Mouse (Mus musculus) E14TG2a.4 (cell line): Measurements from ENCODE around the gene Mov10l1.

Source experiments
- H3K27me3 ChIP-seq: 2 replicates; pipeline ENCODE4 v1.6.1; 2014; ENCODE audit warnings: low read length, control low read depth; ENCODE audit not compliant: insufficient read depth
- H3K36me3 ChIP-seq: 2 replicates; pipeline ENCODE4 v1.6.1; 2014; ENCODE audit warnings: low read length, control low read depth; ENCODE audit not compliant: insufficient read depth
- H3K4me1 ChIP-seq: replicated peaks from 2 replicates; pipeline ENCODE4 v1.6.1; 2014; ENCODE audit warnings: low read depth, low read length, control low read depth
- H3K4me3 ChIP-seq: replicated peaks from 2 replicates; pipeline ENCODE4 v1.5.1; 2014; ENCODE audit warnings: mild to moderate bottlenecking, low read length
- H3K9me3 ChIP-seq: 2 replicates; pipeline ENCODE4 v1.6.1; 2014; ENCODE audit warnings: low read length, control low read depth
- CTCF ChIP-seq: conservative IDR thresholded peaks from 2 replicates; pipeline ENCODE4 v1.5.1; 2014; ENCODE audit warnings: low read length
- NANOG ChIP-seq: IDR thresholded peaks from 2 replicates; pipeline ENCODE4 v1.6.1; 2014; ENCODE audit warnings: borderline replicate concordance, low read length, mixed read lengths
- POU5F1 ChIP-seq: IDR thresholded peaks from 2 replicates; pipeline ENCODE4 v1.6.1; 2014; ENCODE audit warnings: low read length, borderline replicate concordance

The Mov10l1 gene

DNA sequence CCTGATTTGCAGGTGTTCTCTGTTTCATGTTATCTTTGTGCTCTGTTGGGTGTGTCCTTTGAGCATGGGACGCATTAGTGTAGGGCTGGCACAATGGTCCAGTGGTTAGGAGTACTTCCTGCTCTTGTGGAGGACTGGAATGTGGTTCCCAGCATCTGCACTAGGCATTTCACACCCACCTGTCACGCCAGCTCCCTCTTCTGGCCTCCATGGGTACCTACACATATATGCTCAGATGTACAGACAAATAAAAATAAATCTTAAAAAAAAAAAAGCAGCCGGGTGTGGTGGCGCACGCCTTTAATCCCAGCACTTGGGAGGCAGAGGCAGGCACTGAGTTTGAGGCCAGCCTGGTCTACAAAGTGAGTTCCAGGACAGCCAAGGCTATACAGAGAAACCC, 61.7 kb downstream of the Mov10l1 start:
- Histone ChIP-seq H3K36me3 (no peaks in the 10 kb centered on the region), H3K27me3 (no peaks in the 10 kb centered on the region), H3K4me3 (no peak overlapping the region), H3K4me1 (no peaks in the 10 kb centered on the region), H3K9me3 (peaks cover 5% of the 10 kb centered on the region; the same call in 1 of the 2 replicates)
- peak; percentile 37 for TF ChIP-seq CTCF
- no peak for TF ChIP-seq NANOG

GRCm38 (mm10) chr15:89046356-89046755, 63.6 kb downstream of the Mov10l1 start:
- no peaks in the 10 kb centered on the region for H3K36me3 ChIP-seq
- H3K4me1 ChIP-seq: no peaks in the 10 kb centered on the region
- TF ChIP-seq CTCF (no peak), POU5F1 (no peak), NANOG (no peak)
- H3K4me3 ChIP-seq: no peak overlapping the region
- H3K9me3 ChIP-seq: 0 out of 2 replicates have a peak, but pooled peaks cover under 1% of the 10 kb centered on the region
- H3K27me3 ChIP-seq: no peaks in the 10 kb centered on the region

DNA sequence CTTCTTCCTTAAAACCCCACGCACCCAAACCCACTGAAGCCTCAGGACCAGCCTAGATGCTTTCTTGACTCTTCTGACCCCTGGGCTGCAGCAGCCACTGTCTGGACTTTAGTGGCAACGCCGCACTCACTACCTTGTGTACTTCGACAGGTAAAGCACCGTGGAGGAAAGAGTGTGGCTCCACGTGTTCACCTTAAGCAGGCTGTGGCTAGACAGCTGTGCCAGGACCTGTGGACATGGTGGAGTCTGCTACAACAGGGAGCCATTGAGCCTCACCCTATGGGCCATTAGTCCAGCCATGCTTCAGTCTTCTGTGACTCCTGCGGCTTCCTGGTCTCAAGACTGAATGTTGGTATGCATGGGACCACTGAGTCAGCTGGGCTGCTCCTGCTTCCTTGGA, 72.0 kb downstream of the Mov10l1 start:
- H3K4me3 ChIP-seq: no peak overlapping the region
- peaks cover 10% of the 10 kb centered on the region for H3K4me1 ChIP-seq
- peaks cover 56% of the 10 kb centered on the region for H3K27me3 ChIP-seq
- H3K36me3 ChIP-seq: no peaks in the 10 kb centered on the region
- no peaks in the 10 kb centered on the region for H3K9me3 ChIP-seq
- TF ChIP-seq NANOG (no peak), CTCF (no peak), POU5F1 (no peak)

DNA sequence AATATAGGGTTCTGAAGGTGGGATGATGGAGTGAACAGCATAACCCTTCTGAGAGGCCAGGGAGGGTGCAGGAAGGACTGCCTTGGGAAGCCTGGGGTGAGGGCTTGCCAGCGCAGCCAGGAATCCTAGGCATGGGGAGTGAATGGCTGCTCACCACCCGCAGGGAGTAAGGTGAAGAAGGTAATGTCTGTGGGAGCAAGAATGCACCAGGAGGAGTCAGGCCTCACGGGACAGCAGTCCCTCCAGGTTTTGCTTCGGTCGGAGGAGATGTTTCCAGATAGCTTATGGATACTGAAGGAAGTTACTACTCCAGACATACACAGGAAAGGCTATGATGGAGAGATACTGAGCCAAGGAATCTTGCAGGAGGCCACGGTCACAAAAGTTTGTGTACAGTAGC, 76.0 kb downstream of the Mov10l1 start:
- TF ChIP-seq CTCF (no peak), POU5F1 (no peak), NANOG (no peak)
- peak overlapping the region; percentile 76 for H3K4me3 ChIP-seq
- no peaks in the 10 kb centered on the region for H3K36me3 ChIP-seq
- peaks cover 17% of the 10 kb centered on the region for H3K4me1 ChIP-seq
- H3K9me3 ChIP-seq: no peaks in the 10 kb centered on the region
- peaks cover 84% of the 10 kb centered on the region for H3K27me3 ChIP-seq

DNA sequence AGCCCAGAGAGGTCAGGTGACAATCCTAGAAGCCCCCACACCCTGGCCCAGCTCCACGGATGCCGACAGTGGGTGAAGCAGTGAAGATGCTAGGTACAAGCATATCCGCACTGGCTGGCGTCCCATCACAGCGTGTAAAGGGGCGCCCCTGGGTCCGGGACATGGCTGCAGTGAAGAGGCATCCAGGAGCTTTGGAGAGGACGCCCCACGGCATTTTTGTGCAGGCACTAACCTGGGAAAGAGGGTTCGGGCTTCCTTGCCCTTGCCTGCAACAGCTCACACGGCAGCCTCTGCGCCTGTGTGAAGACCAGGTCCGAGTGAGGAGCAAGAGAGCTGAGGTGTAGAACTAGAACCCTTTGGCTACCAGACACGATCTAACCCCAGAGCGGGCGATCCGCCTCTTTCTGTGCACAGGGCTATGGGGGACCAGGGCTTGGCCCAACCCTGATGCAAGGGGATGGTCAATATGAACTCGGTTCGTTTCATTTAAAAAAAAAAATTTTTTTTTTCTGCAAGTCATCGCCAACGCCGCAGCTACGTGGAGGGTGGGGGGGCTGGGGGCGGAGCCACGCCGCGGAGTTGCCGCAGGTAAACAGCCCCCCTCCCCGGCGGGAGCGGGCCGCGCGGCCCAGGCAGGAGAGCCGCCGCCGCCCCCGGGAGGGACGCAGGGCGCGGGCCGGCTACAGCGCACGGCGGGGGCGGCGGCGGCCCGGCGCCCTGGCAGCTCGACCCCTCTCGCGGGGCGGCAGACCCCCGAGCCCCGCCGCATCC, 76.6 kb downstream of the Mov10l1 start, which contains the start of gene Panx2:
Gene Panx2, plus strand, starts transcription at position 574 of the 771 bp plus-strand sequence.
- Histone ChIP-seq H3K27me3 (peaks cover 89% of the 10 kb centered on the region), H3K4me1 (peaks cover 17% of the 10 kb centered on the region), H3K4me3 (peak within 1 kb of the TSS; percentile 81), H3K9me3 (no peaks in the 10 kb centered on the region), H3K36me3 (no peaks in the 10 kb centered on the region)
- TF ChIP-seq POU5F1: no peak
- no peak for TF ChIP-seq CTCF
- no peak for TF ChIP-seq NANOG

DNA sequence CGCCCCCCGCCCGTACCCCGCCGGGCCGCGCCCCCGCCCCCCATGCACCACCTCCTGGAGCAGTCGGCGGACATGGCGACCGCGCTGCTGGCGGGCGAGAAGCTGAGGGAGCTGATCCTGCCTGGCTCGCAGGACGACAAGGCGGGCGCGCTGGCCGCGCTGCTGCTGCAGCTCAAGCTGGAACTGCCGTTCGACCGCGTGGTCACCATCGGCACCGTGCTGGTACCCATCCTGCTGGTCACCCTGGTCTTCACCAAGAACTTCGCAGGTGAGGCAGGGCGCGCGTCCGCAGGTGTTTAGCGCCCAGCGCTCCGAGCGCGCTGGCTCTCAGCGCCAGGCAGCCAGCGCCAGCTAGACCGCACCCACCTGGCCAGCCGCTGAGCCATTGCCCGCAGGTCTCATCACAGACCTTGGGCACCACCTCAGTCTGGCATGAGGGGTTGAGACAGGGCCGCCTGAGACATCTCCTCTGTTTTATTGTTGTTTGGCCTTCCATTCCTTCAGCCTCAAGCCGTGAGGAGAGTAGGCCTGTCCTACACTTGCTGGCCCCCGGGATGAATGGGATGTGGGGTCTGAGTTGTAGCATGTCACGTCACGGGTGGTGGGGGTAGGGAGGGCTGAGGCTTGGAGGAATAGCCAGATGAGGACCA, 77.4 kb downstream of the Mov10l1 start:
- Histone ChIP-seq H3K9me3 (no peaks in the 10 kb centered on the region), H3K27me3 (peaks cover 90% of the 10 kb centered on the region), H3K4me3 (peak overlapping the region; percentile 81), H3K36me3 (no peaks in the 10 kb centered on the region), H3K4me1 (peaks cover 17% of the 10 kb centered on the region)
- TF ChIP-seq POU5F1 (no peak), CTCF (no peak), NANOG (no peak)

DNA sequence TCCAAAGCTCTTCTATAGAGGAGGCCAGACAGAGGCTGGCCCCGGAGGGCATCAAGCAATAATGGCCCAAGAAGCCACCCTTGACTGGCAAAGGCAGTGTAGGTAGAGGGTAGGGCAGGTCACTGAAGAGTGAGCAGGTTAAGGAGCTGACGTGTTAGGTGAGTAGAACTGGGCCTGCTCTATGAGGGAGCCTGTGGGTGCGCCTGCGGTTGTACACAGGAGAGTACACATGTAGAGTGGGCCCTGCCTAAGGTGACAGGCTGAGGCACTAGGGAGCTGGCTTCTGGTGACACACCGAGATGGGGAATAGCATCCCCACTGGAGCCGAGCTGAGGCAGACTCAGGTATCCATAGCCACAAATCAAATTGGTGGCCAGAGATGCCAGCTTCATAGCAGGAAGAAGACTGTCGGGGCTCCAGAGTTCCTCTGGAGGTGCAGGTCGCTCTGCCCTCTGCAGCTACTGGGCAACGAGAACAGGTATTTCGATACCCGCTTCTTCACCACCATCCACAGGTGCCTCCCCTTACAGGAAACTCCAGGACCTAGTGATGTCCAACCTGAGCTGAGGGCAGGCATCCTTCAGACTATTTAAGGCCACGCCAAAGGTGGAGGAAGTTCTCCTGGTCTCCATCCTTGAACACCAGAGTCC, 78.2 kb downstream of the Mov10l1 start:
- Histone ChIP-seq H3K4me1 (peaks cover 17% of the 10 kb centered on the region), H3K36me3 (no peaks in the 10 kb centered on the region), H3K4me3 (peak overlapping the region; percentile 81; the same call in 1 of the 2 replicates), H3K27me3 (peaks cover 91% of the 10 kb centered on the region), H3K9me3 (no peaks in the 10 kb centered on the region)
- TF ChIP-seq POU5F1: no peak
- TF ChIP-seq NANOG: no peak
- TF ChIP-seq CTCF: no peak

GRCm38 (mm10) chr15:89061761-89062517, 79.2 kb downstream of the Mov10l1 start:
- H3K27me3 ChIP-seq: peaks cover 94% of the 10 kb centered on the region
- H3K36me3 ChIP-seq: no peaks in the 10 kb centered on the region
- no peak overlapping the region for H3K4me3 ChIP-seq
- TF ChIP-seq CTCF (no peak), POU5F1 (no peak), NANOG (no peak)
- peaks cover 17% of the 10 kb centered on the region for H3K4me1 ChIP-seq
- H3K9me3 ChIP-seq: no peaks in the 10 kb centered on the region
